Mouse (Mus musculus) kidney, adult 2 months (tissue): ENCODE results near the gene Fam19a3. TPM values are rescaled to one million over a fixed set of nuclear protein-coding genes. Genes with fewer than 3 reads are reported as not detected.

Experiments used
- DNase-seq: peaks from one replicate; pipeline ENCODE4 v3.0.0; 2021
- H3K27ac ChIP-seq: fragments of 200-500 bp; 2 replicates; pipeline ENCODE4 v1.5.1; 2012; ENCODE audit warnings: low read depth, low read length, control low read depth, inconsistent platforms; ENCODE audit not compliant: insufficient read depth
- H3K27me3 ChIP-seq: fragments of 200-500 bp; replicated peaks from 2 replicates; pipeline ENCODE4 v1.6.1; 2012; ENCODE audit warnings: mild to moderate bottlenecking, moderate library complexity, low read length, inconsistent platforms; ENCODE audit not compliant: control insufficient read depth, insufficient read depth
- H3K36me3 ChIP-seq: fragments of 200-500 bp; 2 replicates; pipeline ENCODE4 v1.6.1; 2012; ENCODE audit warnings: mild to moderate bottlenecking, moderate library complexity, low read length, inconsistent platforms; ENCODE audit not compliant: control insufficient read depth, insufficient read depth
- H3K4me1 ChIP-seq: fragments of 200-500 bp; 2 replicates; pipeline ENCODE4 v1.6.1; 2011; ENCODE audit warnings: low read length; ENCODE audit not compliant: control insufficient read depth, insufficient read depth
- H3K4me3 ChIP-seq: fragments of 200-500 bp; 2 replicates; pipeline ENCODE4 v1.5.1; 2011; ENCODE audit warnings: mild to moderate bottlenecking, low read depth, low read length, control low read depth; ENCODE audit not compliant: insufficient read depth
- CTCF ChIP-seq: fragments of 200-500 bp; conservative IDR thresholded peaks from 2 replicates; pipeline ENCODE4 v1.5.1; 2011; ENCODE audit warnings: low read depth, mild to moderate bottlenecking, control low read depth, low read length, moderate library complexity, mixed read lengths; ENCODE audit not compliant: insufficient read depth, insufficient read length
- POLR2A ChIP-seq: fragments of 200-500 bp; IDR thresholded peaks from one replicate; pipeline ENCODE4 v1.6.1; 2011; ENCODE audit warnings: low read depth, low read length, control low read depth
- WGBS: fragments of 180-500 bp; shearing (Covaris S2); methylation state at CpG from one replicate; pipeline ENCODE4 v1.1.7; 2018; 5-methylcytosine and 5-hydroxymethylcytosine counted together
- polyA plus RNA-seq: library from polyadenylated mRNA; depleted of rRNA; stranded (reverse); fragments of >200 nt; gene quantifications from 2 replicates; pipeline ENCODE4 v1.2.3, GENCODE M21; 2012

Gene Fam19a3
- polyA plus RNA-seq, 1 experiment = 0.45 TPM

DNA sequence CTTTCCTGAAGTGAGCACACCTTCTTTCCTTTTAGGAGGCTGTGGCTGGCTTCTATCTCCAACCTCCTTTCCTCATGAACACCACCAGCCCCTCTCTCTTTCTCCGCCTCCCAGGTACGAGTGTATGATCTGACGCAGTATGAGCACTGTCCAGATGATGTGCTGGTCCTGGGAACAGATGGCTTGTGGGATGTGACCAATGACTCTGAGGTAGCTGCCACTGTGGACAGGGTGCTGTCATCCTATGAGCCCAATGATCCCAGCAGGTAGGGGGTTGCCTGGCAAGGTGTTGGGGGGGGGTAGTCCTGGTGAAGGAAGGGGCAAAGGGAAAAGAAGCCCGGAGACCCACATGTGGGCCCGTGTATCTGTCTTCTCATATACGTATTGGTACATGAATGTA, 3.6 kb upstream of the Fam19a3 start:
- peaks cover 22% of the 10 kb centered on the region for H3K4me1 ChIP-seq
- no peak for TF ChIP-seq POLR2A
- TF ChIP-seq CTCF = no peak
- H3K27ac ChIP-seq = no peak overlapping the region
- H3K27me3 ChIP-seq = no peaks in the 10 kb centered on the region
- H3K4me3 ChIP-seq = no peak overlapping the region
- WGBS = 96% methylated on average over 6 of the region's 6 CpGs
- no peak for DNase-seq
- H3K36me3 ChIP-seq = no peaks in the 10 kb centered on the region

DNA sequence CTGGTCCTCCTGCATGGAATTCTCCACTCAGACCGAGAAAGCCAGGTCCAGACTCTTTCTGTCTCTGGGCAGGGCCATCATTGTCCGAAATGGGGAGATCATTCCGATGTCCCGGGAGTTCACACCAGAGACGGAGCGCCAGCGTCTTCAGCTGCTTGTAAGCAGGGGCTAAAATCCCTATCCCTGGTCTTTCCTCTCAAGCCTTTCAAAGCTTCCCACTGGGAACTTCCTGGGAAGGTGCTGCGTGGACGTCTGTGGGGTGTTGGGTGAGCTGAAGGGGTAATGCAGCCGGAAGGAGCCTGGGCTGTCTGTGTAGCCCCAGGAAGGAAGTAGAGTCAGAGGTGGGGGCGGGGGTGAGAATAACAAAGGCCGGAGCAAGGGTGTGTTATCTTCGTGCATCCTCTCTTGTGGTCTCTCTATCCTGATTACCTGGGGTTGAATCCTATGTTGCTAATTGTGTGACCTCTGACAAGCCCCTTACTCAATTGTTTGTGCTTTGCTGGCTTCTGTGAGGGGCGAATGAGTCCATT, 2.4 kb upstream of the Fam19a3 start:
- no peaks in the 10 kb centered on the region for H3K27me3 ChIP-seq
- 72% methylated on average over 14 of the region's 14 CpGs for WGBS
- TF ChIP-seq POLR2A (no peak), CTCF (no peak)
- no peak overlapping the region for H3K4me3 ChIP-seq
- H3K4me1 ChIP-seq = peaks cover 17% of the 10 kb centered on the region
- DNase-seq = no peak
- H3K36me3 ChIP-seq = no peaks in the 10 kb centered on the region
- H3K27ac ChIP-seq = no peak overlapping the region

DNA sequence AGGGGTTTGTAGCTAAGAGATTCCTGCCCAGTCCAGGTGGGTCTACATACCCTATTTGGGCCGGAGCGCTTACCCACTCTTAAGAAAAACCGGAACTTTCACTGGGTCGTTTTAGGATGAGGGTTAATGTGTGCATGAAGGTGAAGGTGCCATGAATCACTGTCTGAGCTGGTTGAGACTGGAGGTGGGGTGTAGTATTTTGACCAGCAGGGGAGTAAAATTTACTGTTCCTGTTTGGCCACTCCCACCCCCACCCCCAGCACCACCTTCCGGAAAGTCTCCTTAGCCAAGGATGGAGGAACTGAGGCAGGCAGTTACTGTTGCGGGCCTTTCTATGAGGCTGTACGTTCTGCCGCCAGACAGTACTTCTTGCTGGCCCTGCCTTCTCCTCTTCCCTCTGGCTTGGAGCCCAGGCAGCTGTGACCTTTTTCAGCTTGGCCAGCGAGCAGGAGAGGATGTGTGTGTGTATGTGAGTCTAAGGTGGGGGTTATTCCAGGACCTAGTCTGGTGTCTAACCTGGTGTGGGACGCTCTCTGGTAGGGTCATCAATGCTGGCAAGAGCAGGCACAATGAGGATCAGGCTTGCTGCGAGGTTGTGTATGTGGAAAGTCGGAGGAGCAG, 531 bp upstream of the Fam19a3 start:
- no peaks in the 10 kb centered on the region for H3K27me3 ChIP-seq
- WGBS = 20% methylated on average over 12 of the region's 12 CpGs
- H3K4me3 ChIP-seq = peak overlapping the region; percentile 52; the same call in 1 of the 2 replicates
- peaks cover 17% of the 10 kb centered on the region for H3K4me1 ChIP-seq
- H3K36me3 ChIP-seq = no peaks in the 10 kb centered on the region
- TF ChIP-seq CTCF = no peak
- TF ChIP-seq POLR2A = no peak
- peak; percentile 83 for DNase-seq
- H3K27ac ChIP-seq = no peak overlapping the region

DNA sequence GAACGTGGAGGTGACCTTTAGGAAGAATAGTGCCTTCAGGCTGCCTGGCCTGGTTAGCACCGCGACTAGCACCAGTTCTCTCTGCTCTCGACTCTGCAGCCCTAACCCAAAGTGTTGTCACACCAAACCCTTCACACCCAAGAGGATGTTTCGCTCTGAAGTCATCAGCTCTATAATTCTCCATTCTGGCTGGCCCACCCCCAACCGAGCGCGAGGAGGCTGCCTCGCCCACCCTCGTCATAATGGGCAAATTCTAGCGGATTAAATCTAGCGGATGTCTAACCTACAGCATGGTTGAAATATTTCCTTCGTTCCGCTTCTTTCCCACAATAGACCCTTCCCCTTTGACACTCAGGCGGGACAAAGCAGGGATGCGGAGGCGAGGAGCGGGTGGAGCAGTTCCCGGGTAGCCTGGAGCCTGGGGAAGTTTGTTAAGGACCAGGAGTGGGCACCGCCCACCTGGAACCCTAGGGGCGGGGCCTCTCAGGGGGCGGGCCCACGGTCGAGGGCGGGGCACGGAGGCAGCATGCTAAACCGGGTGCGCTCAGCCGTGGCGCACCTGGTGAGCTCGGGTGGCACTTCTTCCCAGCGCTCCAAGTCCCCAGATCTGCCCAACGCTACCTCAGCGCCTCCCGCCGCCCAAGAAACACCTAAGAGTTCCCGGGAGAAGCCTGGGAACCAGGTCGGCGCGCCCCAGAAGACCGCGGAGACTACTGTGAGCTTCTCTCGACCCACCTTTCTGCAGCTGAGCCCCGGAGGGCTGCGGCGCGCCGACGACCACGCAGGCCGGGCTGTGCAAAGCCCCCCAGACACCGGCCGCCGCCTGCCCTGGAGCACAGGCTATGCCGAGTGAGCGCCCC, 849 bp downstream of the Fam19a3 start, which contains the start of gene Ppm1j:
Ppm1j (plus strand) TSS at position 496 of the 860 bp plus-strand sequence.
- 2% methylated on average over 56 of the region's 56 CpGs for WGBS
- H3K27ac ChIP-seq = 0 out of 2 replicates have a peak within 1 kb of the TSS, but pooled peaks have one; percentile 19
- peaks cover 17% of the 10 kb centered on the region for H3K4me1 ChIP-seq
- H3K4me3 ChIP-seq = peak within 1 kb of the TSS; percentile 52
- peak; percentile 88 for DNase-seq
- no peaks in the 10 kb centered on the region for H3K36me3 ChIP-seq
- TF ChIP-seq CTCF (no peak), POLR2A (no peak)
- no peaks in the 10 kb centered on the region for H3K27me3 ChIP-seq

DNA sequence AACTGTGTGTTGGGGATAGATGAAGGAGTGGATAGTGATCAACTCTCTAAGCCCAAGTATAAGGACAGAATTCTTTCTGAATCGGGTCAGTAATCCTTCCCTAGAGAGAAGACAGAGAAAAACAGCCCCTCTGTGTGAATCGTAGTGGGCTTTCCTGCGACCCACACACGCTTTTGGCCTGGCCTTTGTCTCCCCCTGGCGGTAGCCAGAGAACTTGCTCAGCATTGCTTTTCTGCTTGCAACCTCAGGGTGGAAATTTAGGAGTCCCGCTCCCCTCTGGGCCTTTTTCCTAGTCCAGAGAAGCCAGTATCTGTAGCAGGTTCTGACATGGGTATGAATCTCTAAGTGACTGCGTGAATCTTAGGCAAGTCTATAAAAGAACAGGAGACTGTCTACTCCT, 1.7 kb downstream of the Fam19a3 start:
- Histone ChIP-seq H3K4me1 (peaks cover 17% of the 10 kb centered on the region), H3K36me3 (no peaks in the 10 kb centered on the region), H3K27me3 (no peaks in the 10 kb centered on the region), H3K27ac (no peak overlapping the region), H3K4me3 (no peak overlapping the region)
- WGBS = 4% methylated on average over 7 of the region's 7 CpGs
- DNase-seq = peak; percentile 45
- TF ChIP-seq POLR2A (no peak), CTCF (peak; percentile 84)

DNA sequence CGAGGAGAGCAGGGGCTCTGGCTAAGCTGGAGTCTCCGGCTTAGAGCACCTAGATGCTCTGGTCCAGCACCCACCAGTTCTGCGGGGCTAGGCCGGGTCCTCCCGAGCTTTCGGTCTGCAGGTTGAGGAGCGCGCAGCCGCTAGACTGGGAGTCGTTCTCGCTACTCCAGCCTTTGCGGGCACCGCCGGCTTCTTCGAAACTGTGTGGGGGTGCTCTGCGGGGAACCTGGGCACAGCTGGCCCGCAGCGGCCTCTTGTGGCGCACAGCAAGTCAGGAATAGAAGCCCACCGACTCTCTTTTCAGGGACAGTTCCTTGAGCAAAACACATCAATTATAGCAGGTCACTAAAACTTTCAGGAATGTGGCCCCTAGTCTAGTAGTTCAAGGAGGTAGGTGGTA, 4.3 kb downstream of the Fam19a3 start:
- TF ChIP-seq POLR2A = no peak
- DNase-seq = no peak
- H3K4me1 ChIP-seq = peaks cover 14% of the 10 kb centered on the region
- H3K4me3 ChIP-seq = 0 out of 2 replicates have a peak overlapping the region, but pooled peaks have one; percentile 1
- H3K27me3 ChIP-seq = no peaks in the 10 kb centered on the region
- WGBS = 3% methylated on average over 20 of the region's 20 CpGs
- H3K36me3 ChIP-seq = no peaks in the 10 kb centered on the region
- no peak overlapping the region for H3K27ac ChIP-seq

DNA sequence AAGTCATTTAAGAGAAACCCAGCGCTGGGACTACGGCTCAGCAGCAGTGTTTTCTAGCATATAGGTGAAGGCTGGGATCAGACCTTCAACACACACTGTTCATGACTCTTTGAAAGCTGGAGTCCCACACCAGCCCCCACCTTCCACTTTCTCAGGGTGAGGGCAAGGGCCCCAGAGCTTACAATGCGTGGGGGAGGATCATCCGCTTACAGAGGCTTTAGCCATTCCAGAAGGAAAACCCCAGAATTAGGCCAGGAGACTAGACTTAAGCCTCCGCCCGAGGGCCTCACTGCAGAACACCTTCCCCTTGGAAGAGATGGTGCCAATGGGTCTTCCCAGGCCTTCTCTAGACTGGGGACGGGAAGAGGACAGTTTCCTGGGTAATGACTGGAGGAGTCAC, 8.3 kb downstream of the Fam19a3 start:
- H3K36me3 ChIP-seq = no peaks in the 10 kb centered on the region
- no peak overlapping the region for H3K4me3 ChIP-seq
- no peaks in the 10 kb centered on the region for H3K4me1 ChIP-seq
- no peaks in the 10 kb centered on the region for H3K27me3 ChIP-seq
- DNase-seq = no peak
- H3K27ac ChIP-seq = no peak overlapping the region
- WGBS = 83% methylated on average over 7 of the region's 7 CpGs
- TF ChIP-seq CTCF = no peak
- TF ChIP-seq POLR2A = no peak
